Mouse (Mus musculus) embryonic facial prominence, embryonic 10.5 days (tissue): ENCODE measurements around the gene Vcam1. TPM values are rescaled to one million over a fixed set of nuclear protein-coding genes. Genes with fewer than 3 reads are reported as not detected.

ENCODE experiments used
- DNase-seq: peaks from one replicate; pipeline ENCODE4 v3.0.0-alpha.2; 2017; ENCODE audit warnings: low spot score
- H3K27ac ChIP-seq: fragments of 300-500 bp; sonication (generic); replicated peaks from 2 replicates; pipeline ENCODE4 v1.5.1; 2016; ENCODE audit warnings: mild to moderate bottlenecking
- H3K27me3 ChIP-seq: fragments of 300-500 bp; sonication (generic); replicated peaks from 2 replicates; pipeline ENCODE4 v1.6.1; 2016; ENCODE audit warnings: low read depth, mild to moderate bottlenecking; ENCODE audit not compliant: poor library complexity, severe bottlenecking
- H3K36me3 ChIP-seq: fragments of 300-500 bp; sonication (generic); replicated peaks from 2 replicates; pipeline ENCODE4 v1.6.1; 2016; ENCODE audit warnings: mild to moderate bottlenecking, moderate library complexity
- H3K4me1 ChIP-seq: fragments of 300-500 bp; sonication (generic); 2 replicates; pipeline ENCODE4 v1.6.1; 2016
- H3K4me3 ChIP-seq: fragments of 300-500 bp; sonication (generic); 2 replicates; pipeline ENCODE4 v1.5.1; 2016; ENCODE audit warnings: mild to moderate bottlenecking, moderate library complexity
- H3K9me3 ChIP-seq: fragments of 300-500 bp; sonication (generic); 2 replicates; pipeline ENCODE4 v1.6.1; 2016; ENCODE audit warnings: mild to moderate bottlenecking
- WGBS: fragments of 180-500 bp; shearing (Covaris S2); methylation state at CpG from one replicate; pipeline ENCODE4 v1.1.7; 2016; 5-methylcytosine and 5-hydroxymethylcytosine counted together
- polyA plus RNA-seq: library from polyadenylated mRNA; unstranded; fragments of >200 nt; fragmentation: Nextera tagmentation; extraction: Ambion mirVana; gene quantifications from 2 replicates; pipeline ENCODE4 v1.2.1, GENCODE M21; 2016

The Vcam1 gene
- polyA plus RNA-seq: 28.5 and 35.9 TPM in 2 replicates

DNA sequence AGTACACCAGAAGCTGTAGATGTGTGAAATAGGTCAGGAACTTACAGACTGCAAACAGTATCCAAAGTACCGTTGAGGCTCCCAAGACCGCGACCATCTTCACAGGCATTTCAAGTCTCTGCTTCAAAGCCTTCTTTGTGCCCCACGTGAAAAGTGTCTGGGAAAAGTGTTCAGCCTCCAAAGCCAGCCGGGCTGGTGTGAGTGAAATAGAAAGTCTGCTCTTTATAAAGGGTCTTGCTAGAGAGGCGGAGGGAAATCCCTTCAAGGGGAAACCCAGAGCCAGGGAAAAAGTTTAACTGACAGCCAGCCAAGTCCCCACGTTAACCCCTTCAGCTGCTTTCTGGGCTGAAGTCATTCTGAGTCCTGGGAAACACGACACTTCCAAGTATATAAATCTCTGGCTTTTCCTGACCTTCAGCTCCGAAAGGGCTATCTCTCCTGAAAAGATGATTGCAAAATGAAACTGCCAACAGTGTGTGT, at the start of gene Vcam1:
TSS of gene Vcam1 (minus strand) at position 430 of the 480 bp plus-strand sequence.
- peak; percentile 78 for DNase-seq
- 3% methylated on average over 9 of the region's 9 CpGs for WGBS
- Histone ChIP-seq H3K27ac (peak within 1 kb of the TSS; percentile 84), H3K9me3 (no peaks in the 10 kb centered on the region), H3K36me3 (peaks cover 2% of the 10 kb centered on the region), H3K4me3 (peak within 1 kb of the TSS; percentile 52), H3K4me1 (peaks cover 47% of the 10 kb centered on the region), H3K27me3 (no peaks in the 10 kb centered on the region)

DNA sequence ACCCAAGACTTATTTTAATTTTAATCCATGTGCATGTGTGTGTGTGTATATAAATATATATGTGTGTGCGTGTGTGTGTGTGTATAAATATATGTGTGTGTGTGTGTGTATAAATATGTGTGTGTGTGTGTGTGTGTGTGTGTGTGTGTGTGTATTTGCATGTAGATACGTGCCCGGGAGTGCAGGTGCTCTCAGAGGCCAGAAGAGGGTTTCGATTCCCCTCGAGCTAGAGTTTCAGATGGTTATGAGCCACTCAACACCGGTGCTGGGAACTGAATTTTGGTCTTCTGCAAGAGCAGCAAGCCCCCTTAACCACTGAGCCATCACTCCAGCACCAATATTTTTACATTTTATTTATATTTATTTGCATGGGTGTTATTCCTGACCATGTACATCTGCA, 45.6 kb upstream of the Vcam1 start:
- H3K4me3 ChIP-seq: no peak overlapping the region

GRCm38 (mm10) chr3:116171461-116171860, 42.0 kb upstream of the Vcam1 start:
- no peak for DNase-seq
- no peaks in the 10 kb centered on the region for H3K4me1 ChIP-seq
- WGBS: 87% methylated on average over 5 of the region's 5 CpGs
- H3K27ac ChIP-seq: no peak overlapping the region
- H3K9me3 ChIP-seq: no peaks in the 10 kb centered on the region
- no peak overlapping the region for H3K4me3 ChIP-seq
- H3K36me3 ChIP-seq: no peaks in the 10 kb centered on the region
- no peaks in the 10 kb centered on the region for H3K27me3 ChIP-seq

More for the DNA sequence above, 45.6 kb upstream of the Vcam1 start:
- DNase-seq: no peak
- 90% methylated on average over 6 of the region's 6 CpGs for WGBS
- H3K36me3 ChIP-seq: no peaks in the 10 kb centered on the region
- no peaks in the 10 kb centered on the region for H3K27me3 ChIP-seq
- no peaks in the 10 kb centered on the region for H3K9me3 ChIP-seq
- no peaks in the 10 kb centered on the region for H3K4me1 ChIP-seq
- H3K27ac ChIP-seq: no peak overlapping the region

GRCm38 (mm10) chr3:116168056-116168455, 38.6 kb upstream of the Vcam1 start:
- Histone ChIP-seq H3K9me3 (no peaks in the 10 kb centered on the region), H3K4me3 (no peak overlapping the region), H3K4me1 (no peaks in the 10 kb centered on the region), H3K27me3 (no peaks in the 10 kb centered on the region), H3K27ac (no peak overlapping the region), H3K36me3 (no peaks in the 10 kb centered on the region)
- WGBS: 87% methylated on average over 2 of the region's 2 CpGs
- DNase-seq: no peak

DNA sequence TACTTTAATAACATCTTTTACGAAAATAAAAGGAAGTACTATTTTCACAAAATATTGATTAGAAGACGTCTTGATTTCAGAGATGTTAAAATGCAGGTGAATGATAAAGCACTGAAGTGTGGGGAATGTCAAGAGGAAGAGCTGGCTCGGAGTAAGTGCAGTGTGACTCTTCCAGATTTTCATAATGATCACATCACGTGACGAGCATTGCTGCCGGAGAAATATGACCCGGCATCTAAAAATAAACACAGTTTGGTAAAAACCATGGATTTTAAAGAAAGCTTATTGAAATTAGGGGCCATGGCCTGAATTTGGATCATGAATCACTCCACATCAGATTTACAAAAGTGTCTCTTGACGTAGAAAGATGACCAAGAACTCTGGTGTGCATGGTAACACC, 36.8 kb upstream of the Vcam1 start:
- no peak for DNase-seq
- H3K4me1 ChIP-seq: no peaks in the 10 kb centered on the region
- WGBS: 80% methylated on average over 8 of the region's 8 CpGs
- H3K4me3 ChIP-seq: no peak overlapping the region
- no peak overlapping the region for H3K27ac ChIP-seq
- H3K36me3 ChIP-seq: no peaks in the 10 kb centered on the region
- no peaks in the 10 kb centered on the region for H3K9me3 ChIP-seq
- H3K27me3 ChIP-seq: no peaks in the 10 kb centered on the region

- Histone ChIP-seq H3K4me3 (no peak overlapping the region), H3K27me3 (no peaks in the 10 kb centered on the region), H3K9me3 (no peaks in the 10 kb centered on the region), H3K27ac (no peak overlapping the region), H3K36me3 (no peaks in the 10 kb centered on the region), H3K4me1 (peaks cover 3% of the 10 kb centered on the region)
- no peak for DNase-seq
- 80% methylated on average over 1 of the region's 1 CpGs for WGBS
Measured at GRCm38 (mm10) chr3:116165030-116165429, 35.5 kb upstream of the Vcam1 start.

DNA sequence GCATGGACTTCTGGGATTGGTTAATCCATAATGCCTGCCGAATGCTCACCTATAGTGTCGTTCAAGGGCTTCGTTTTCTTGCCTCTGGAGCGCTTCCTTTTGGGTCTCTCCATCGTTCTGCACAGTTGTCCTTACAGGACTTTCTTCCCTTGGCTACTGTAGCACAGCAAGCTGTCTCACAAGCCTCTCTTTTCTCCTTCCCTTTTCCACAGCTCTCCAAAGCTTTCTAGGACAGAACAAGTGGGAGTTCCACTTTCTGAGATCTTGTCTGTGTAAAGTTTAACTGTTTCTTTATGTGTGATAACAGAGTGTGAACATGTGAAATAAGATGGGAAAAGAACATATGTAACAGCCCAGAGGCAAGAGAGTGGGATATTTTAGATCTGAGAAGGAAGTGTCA, 34.0 kb upstream of the Vcam1 start:
- no peaks in the 10 kb centered on the region for H3K27me3 ChIP-seq
- no peak for DNase-seq
- 83% methylated on average over 5 of the region's 5 CpGs for WGBS

GRCm38 (mm10) chr3:116162097-116162666, 32.7 kb upstream of the Vcam1 start:
- 86% methylated on average over 9 of the region's 9 CpGs for WGBS
- DNase-seq: no peak
- H3K9me3 ChIP-seq: no peaks in the 10 kb centered on the region
- H3K27ac ChIP-seq: no peak overlapping the region
- no peaks in the 10 kb centered on the region for H3K27me3 ChIP-seq
- no peaks in the 10 kb centered on the region for H3K36me3 ChIP-seq
- no peak overlapping the region for H3K4me3 ChIP-seq
- peaks cover 3% of the 10 kb centered on the region for H3K4me1 ChIP-seq

More for the DNA sequence above, 34.0 kb upstream of the Vcam1 start:
- H3K4me1 ChIP-seq: peaks cover 3% of the 10 kb centered on the region
- no peaks in the 10 kb centered on the region for H3K36me3 ChIP-seq
- no peak overlapping the region for H3K4me3 ChIP-seq
- H3K9me3 ChIP-seq: no peaks in the 10 kb centered on the region
- no peak overlapping the region for H3K27ac ChIP-seq

DNA sequence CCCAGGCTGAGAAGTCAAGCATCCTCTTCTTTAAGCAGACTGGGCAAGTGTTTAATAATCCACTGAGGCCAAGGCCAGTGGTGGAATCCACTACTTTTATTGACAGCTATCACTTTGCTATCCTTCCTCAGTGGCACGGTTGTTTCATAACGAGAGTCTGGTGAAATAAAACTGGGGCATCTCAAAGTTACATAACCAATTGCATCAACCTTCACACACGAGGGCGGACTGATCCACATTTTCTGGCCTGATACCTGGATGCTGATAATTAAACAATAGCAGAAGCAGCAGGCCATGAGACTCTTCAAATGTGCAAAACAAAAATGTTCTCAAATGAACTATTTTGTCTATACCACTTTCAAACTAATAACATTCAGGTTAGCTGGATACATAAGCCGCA, 29.9 kb upstream of the Vcam1 start:
- DNase-seq: no peak
- 93% methylated on average over 5 of the region's 5 CpGs for WGBS

GRCm38 (mm10) chr3:116157447-116157990, 28.0 kb upstream of the Vcam1 start:
- H3K4me3 ChIP-seq: no peak overlapping the region
- H3K36me3 ChIP-seq: no peaks in the 10 kb centered on the region
- H3K9me3 ChIP-seq: no peaks in the 10 kb centered on the region
- DNase-seq: no peak
- H3K4me1 ChIP-seq: peaks cover 3% of the 10 kb centered on the region
- no peaks in the 10 kb centered on the region for H3K27me3 ChIP-seq
- 80% methylated on average over 13 of the region's 13 CpGs for WGBS
- no peak overlapping the region for H3K27ac ChIP-seq

More for the DNA sequence above, 29.9 kb upstream of the Vcam1 start:
- no peaks in the 10 kb centered on the region for H3K36me3 ChIP-seq
- peaks cover 3% of the 10 kb centered on the region for H3K4me1 ChIP-seq
- no peaks in the 10 kb centered on the region for H3K27me3 ChIP-seq
- H3K27ac ChIP-seq: no peak overlapping the region
- H3K4me3 ChIP-seq: no peak overlapping the region
- no peaks in the 10 kb centered on the region for H3K9me3 ChIP-seq

DNA sequence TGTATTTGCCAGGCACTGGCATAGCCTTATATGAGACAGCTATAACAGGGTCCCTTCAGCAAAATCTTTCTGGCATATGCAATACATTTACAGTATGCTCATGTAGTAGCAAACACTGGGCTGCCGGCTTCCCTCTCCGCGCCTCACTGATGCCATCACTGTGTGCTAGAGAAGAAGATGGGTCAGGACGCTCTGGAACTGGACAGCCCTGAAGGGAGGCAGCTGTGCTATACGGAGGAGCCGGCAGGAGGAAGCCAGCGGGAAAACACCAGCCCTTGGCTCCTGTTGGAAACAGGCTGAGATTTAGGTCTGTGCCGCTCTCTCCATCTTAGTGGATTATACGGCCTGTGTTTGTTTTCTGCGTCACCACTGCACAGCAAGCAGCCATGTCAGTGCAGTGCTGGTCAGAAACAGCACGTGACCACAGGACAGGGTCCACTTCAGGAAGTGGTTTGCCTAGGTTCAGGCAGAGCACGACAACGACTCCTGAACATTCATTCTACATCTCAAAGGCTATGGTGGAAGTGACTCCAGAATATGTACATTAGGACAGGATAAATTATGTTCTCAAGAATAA, 20.7 kb upstream of the Vcam1 start:
- no peak for DNase-seq
- Histone ChIP-seq H3K4me3 (no peak overlapping the region), H3K36me3 (no peaks in the 10 kb centered on the region), H3K9me3 (no peaks in the 10 kb centered on the region), H3K27me3 (no peaks in the 10 kb centered on the region), H3K27ac (no peak overlapping the region), H3K4me1 (peaks cover 4% of the 10 kb centered on the region; the same call in 1 of the 2 replicates)
- 89% methylated on average over 13 of the region's 13 CpGs for WGBS

DNA sequence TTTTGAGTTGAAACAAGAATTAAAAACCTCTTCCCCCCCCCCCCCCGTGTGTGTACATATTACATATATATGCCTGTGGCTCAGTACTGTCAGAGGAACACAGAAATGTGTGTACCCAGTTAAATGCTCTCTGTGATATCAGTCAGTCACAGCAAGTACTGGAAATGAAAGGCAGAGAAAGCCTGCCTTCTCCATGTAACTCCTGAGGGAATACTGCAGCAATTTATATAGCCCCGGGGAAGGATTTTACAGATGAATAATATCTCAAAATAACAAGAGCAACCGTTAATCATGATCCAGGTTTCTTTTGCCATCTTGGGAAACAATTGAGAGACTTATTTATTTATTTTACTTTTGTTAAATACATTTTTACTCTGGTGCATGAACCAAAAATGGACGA, 19.6 kb upstream of the Vcam1 start:
- Histone ChIP-seq H3K4me3 (no peak overlapping the region), H3K36me3 (no peaks in the 10 kb centered on the region), H3K4me1 (peaks cover 4% of the 10 kb centered on the region; the same call in 1 of the 2 replicates), H3K9me3 (no peaks in the 10 kb centered on the region), H3K27me3 (no peaks in the 10 kb centered on the region), H3K27ac (no peak overlapping the region)
- 70% methylated on average over 4 of the region's 4 CpGs for WGBS
- DNase-seq: no peak

DNA sequence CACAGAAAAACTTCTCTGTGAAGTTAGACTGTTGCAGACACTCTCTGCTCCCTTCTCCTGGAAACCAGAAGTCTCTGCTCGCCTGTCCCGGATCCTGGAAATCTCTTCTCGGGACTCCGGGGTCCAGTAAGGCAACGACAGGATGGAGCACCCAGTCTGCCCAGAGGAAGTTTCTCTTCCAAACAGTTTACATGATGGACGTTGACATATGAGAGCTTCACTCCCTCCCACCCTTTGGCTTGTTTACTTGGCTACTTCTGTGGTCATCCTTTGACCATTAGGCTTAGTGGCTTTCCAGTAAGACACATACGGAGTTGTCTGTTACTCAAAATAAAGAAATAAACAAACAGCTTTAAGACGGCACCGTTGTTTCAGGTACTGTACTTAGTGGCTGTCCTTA, 19.2 kb upstream of the Vcam1 start:
- peaks cover 4% of the 10 kb centered on the region; the same call in 1 of the 2 replicates for H3K4me1 ChIP-seq
- WGBS: 76% methylated on average over 9 of the region's 9 CpGs
- no peak overlapping the region for H3K27ac ChIP-seq
- H3K4me3 ChIP-seq: no peak overlapping the region
- H3K9me3 ChIP-seq: no peaks in the 10 kb centered on the region
- H3K27me3 ChIP-seq: no peaks in the 10 kb centered on the region
- no peak for DNase-seq
- H3K36me3 ChIP-seq: no peaks in the 10 kb centered on the region
